Mouse (Mus musculus): ENCODE measurements around the gene Fam174a. TPM values are rescaled to one million over a fixed set of nuclear protein-coding genes. Genes with fewer than 3 reads are reported as not detected.

Fam174a gene
- polyA plus RNA-seq, 1 experiment from 2014 or later = 10.0 TPM

DNA sequence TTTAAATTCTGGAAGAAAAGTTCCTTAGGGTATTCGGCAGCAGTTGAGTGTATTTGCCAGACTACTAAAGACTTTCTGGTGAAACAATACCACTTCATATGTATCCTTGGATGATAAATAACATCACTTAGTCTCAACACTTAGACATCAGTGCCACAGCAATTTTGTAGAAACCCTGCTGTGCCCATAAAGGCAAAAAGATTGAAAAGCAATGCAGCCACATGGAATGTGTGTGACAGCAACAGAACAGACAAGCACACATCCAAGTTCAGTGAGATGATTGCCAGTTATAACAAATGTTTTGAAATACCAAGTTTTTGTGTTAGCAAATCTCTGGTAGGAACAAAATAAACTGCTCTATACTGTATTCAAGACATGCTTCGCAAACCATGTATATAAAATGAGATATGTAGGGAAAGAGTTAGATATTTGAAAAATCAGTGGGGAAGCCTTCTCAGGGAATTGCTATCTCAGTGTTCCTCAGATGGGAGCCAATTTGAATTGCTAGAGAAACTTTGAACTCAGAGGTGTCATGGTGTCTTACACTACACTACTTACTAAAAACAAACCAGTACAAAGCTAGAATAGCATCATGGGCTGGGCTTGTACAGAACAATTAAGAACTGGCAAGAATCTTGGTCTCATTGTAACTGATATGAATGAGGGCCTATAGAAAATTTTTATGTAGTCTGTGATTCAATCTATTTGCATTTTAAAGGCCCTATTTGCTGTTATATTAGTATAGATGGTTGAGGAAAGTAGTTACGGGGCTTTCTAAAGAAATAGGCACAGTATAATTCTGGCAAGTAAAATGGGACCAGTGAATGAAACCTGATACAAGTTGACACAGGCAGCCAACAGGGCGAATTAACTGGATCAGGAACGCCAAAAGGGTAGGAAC, 30.4 kb downstream of the Fam174a start:
- WGBS (ENCODE audit: insufficient replicate concordance) = 72% methylated on average over 5 of the region's 5 CpGs
- H3K4me3 ChIP-seq = no peak overlapping the region

DNA sequence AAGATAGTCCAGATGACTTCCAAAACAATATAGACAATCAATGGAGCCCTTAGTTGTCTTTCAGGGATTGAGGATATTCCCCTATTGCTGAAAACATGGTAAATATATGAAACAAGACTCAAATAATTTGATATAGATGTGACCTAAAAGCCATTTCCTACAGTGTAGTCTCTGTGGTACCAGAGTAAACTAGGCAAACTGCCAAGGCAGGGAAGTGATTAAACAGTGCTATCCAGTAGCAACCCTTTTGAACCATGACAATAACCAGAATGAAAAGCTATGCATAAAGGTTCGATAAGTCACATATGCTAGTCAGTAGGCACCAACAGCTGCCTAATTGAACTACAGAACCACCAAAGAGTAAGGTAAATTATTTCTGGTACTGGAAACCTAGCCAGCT, 40.7 kb downstream of the Fam174a start:
- H3K4me3 ChIP-seq = no peak overlapping the region
- 59% methylated on average over 1 of the region's 1 CpGs for WGBS (ENCODE audit: insufficient replicate concordance)
- no peaks in the 10 kb centered on the region for H3K9me3 ChIP-seq (replicated peaks)
- no peaks in the 10 kb centered on the region for H3K27me3 ChIP-seq (replicated peaks)
- no peaks in the 10 kb centered on the region for H3K36me3 ChIP-seq
- no peak overlapping the region for H3K9ac ChIP-seq
- H3K4me2 ChIP-seq = no peak overlapping the region
- no peak for ATAC-seq
- no peaks in the 10 kb centered on the region for H3K4me1 ChIP-seq
- H3K27ac ChIP-seq = no peak overlapping the region

More for the DNA sequence above, 30.4 kb downstream of the Fam174a start:
- no peak for ATAC-seq
- H3K4me1 ChIP-seq = no peaks in the 10 kb centered on the region
- H3K4me2 ChIP-seq = no peak overlapping the region
- H3K36me3 ChIP-seq = no peaks in the 10 kb centered on the region
- H3K27ac ChIP-seq = no peak overlapping the region
- no peak overlapping the region for H3K9ac ChIP-seq
- H3K9me3 ChIP-seq (replicated peaks) = no peaks in the 10 kb centered on the region
- H3K27me3 ChIP-seq (replicated peaks) = no peaks in the 10 kb centered on the region

DNA sequence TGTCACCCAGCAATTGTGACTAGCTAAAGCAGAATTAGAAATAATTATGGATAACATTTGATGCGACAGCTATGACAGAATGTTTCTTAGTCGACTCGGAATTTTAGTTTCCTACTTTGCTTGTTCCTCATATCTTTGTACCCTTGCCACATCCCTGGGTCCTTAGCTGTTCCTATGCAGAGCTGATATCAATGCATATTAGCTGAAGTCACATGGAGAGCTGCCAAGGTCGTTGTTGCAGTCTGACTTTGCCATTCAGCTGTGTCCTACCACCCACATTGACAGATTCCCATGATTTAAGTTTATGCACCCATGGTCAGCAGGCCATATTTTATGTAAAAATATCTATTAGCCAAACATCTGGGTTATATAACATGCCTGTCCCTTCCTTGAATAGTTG, 43.5 kb downstream of the Fam174a start:
- no peak overlapping the region for H3K4me2 ChIP-seq
- no peaks in the 10 kb centered on the region for H3K36me3 ChIP-seq
- H3K27me3 ChIP-seq (replicated peaks) = no peaks in the 10 kb centered on the region
- no peak overlapping the region for H3K4me3 ChIP-seq
- no peaks in the 10 kb centered on the region for H3K4me1 ChIP-seq
- H3K27ac ChIP-seq = no peak overlapping the region
- H3K9me3 ChIP-seq (replicated peaks) = no peaks in the 10 kb centered on the region
- 57% methylated on average over 4 of the region's 4 CpGs for WGBS (ENCODE audit: insufficient replicate concordance)
- no peak for ATAC-seq
- H3K9ac ChIP-seq = no peak overlapping the region

DNA sequence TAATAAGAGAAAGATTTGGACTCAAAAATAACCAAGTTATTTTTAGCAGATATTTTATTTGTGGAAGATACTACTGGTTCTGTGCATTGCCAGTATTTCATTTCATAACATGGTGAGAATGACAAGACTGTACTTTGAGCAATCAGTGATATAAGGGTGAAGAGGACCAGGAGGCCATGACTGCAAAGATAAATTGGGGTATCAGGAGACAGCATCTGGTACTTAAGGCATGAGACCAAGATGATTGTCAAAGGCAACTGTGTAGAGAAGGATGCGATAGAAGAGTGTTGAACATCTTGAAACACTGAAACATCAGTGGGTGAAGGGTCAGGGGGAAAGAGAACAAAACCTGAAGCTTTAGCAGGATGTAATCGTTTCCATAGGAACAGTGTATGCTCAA, 50.3 kb downstream of the Fam174a start:
- no peaks in the 10 kb centered on the region for H3K36me3 ChIP-seq
- H3K9ac ChIP-seq = no peak overlapping the region
- no peak for ATAC-seq
- no peaks in the 10 kb centered on the region for H3K4me1 ChIP-seq
- H3K27ac ChIP-seq = no peak overlapping the region
- WGBS (ENCODE audit: insufficient replicate concordance) = 61% methylated on average over 2 of the region's 2 CpGs
- H3K4me3 ChIP-seq = no peak overlapping the region
- no peak overlapping the region for H3K4me2 ChIP-seq
- H3K9me3 ChIP-seq (replicated peaks) = no peaks in the 10 kb centered on the region
- no peaks in the 10 kb centered on the region for H3K27me3 ChIP-seq (replicated peaks)

DNA sequence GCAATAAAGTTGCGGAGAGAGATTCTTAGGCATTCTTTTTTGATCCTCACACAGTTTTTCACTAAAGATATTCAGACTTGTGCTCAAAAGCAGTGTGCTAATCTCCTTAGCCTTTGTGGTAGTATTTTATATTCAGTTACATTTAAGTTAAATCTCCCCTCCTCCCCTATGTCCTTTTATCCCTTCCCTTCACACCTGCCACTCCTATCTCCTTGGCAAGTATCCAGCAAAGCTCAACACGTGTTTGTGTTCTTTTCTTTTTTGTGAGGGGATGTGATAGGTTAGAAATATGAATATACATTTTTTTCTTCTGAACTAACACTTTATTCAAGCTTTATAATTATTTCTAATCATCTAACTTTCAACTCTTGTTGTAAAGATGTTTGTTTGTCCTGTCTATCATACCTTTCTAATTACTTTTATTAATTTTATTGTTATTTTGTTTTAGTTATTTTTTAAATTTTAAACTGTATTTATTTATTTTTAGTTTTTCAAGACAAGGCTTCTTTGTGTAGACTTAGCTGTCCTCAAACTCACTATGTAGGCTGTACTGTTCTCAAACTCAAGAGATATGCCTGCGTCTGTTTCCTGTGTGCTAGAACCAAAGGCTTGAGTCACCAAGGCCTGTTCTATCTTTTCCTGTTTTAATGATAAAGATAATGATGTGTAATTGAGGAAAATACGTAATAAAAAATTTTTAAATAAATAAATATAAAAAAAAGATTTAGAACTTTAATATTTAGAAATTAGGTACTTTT, 53.4 kb downstream of the Fam174a start:
- H3K9me3 ChIP-seq (replicated peaks) = no peaks in the 10 kb centered on the region
- no peaks in the 10 kb centered on the region for H3K27me3 ChIP-seq (replicated peaks)
- ATAC-seq = no peak
- H3K4me2 ChIP-seq = no peak overlapping the region
- no peak overlapping the region for H3K9ac ChIP-seq
- H3K36me3 ChIP-seq = no peaks in the 10 kb centered on the region
- no peak overlapping the region for H3K27ac ChIP-seq
- H3K4me1 ChIP-seq = no peaks in the 10 kb centered on the region
- H3K4me3 ChIP-seq = no peak overlapping the region
- 61% methylated on average over 4 of the region's 4 CpGs for WGBS (ENCODE audit: insufficient replicate concordance)

DNA sequence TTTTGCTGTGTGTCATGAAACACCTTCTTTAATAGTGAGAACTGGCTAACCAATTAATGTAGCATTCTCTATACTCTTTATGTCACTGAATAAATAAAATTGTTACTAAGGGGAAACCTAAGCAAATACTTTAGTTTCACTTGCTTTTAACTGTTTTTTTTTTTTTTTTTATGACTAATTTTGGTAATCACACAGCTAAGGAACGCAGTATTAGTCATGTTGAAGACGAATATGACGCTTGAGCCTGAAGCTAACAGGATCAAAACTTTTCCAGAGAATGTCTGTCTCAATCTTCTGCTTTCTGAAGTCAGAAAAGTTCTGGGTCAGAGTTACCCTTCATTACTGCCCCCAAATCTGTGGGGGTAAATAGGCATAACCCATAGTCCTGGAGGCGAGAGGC, 54.3 kb downstream of the Fam174a start:
- no peak overlapping the region for H3K27ac ChIP-seq
- no peak for ATAC-seq
- 73% methylated on average over 4 of the region's 4 CpGs for WGBS (ENCODE audit: insufficient replicate concordance)

DNA sequence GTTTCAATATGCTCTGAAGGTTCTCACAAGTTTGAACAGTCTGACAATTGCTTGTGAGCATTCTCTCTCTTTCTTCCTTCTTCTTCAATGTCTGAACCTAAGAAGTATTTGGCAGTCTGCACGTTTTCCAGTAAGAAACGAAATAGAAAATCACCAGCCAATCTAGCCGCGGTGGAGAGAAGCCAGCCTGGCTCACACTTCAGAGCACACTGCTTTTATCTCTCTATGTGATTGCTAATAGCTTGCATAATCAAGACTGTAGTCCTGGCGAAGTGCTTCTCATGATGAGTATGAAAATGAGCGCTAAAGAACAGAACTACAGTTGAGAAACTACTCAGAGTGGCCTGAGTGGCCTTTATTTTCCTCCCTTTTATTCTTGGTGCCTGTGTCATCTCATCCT, 62.0 kb downstream of the Fam174a start:
- H3K9ac ChIP-seq = no peak overlapping the region
- no peaks in the 10 kb centered on the region for H3K9me3 ChIP-seq (replicated peaks)
- H3K36me3 ChIP-seq = no peaks in the 10 kb centered on the region
- H3K4me2 ChIP-seq = no peak overlapping the region
- no peak for ATAC-seq
- WGBS (ENCODE audit: insufficient replicate concordance) = 59% methylated on average over 6 of the region's 6 CpGs
- no peak overlapping the region for H3K27ac ChIP-seq
- H3K27me3 ChIP-seq (replicated peaks) = no peaks in the 10 kb centered on the region
- H3K4me1 ChIP-seq = no peaks in the 10 kb centered on the region
- no peak overlapping the region for H3K4me3 ChIP-seq

More for the DNA sequence above, 54.3 kb downstream of the Fam174a start:
- Histone ChIP-seq H3K4me1 (no peaks in the 10 kb centered on the region), H3K4me3 (no peak overlapping the region), H3K4me2 (no peak overlapping the region), H3K9me3 (replicated peaks) (no peaks in the 10 kb centered on the region), H3K9ac (no peak overlapping the region), H3K36me3 (no peaks in the 10 kb centered on the region), H3K27me3 (replicated peaks) (no peaks in the 10 kb centered on the region)

DNA sequence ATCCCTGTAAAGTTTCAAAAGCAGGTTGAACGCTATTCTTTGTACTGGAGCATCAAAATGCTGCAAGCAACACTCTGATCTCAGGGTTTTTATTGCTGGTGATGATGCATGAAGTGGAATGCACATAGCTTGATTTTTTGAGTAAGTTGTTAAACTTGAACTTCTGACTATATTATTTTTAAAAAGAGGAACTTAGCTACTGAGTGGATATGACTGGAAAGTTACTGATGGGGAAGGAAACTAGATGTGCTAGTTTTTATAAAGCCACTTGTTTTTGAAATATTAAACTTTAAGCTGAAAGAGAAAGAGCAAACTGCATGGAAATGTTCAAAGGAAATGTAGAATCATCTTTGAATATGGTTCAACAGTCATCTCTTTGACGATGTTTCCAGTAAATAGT, 67.6 kb downstream of the Fam174a start:
- Histone ChIP-seq H3K27me3 (replicated peaks) (no peaks in the 10 kb centered on the region), H3K9me3 (replicated peaks) (no peaks in the 10 kb centered on the region), H3K4me3 (no peak overlapping the region), H3K4me2 (no peak overlapping the region), H3K27ac (no peak overlapping the region), H3K36me3 (no peaks in the 10 kb centered on the region), H3K4me1 (no peaks in the 10 kb centered on the region), H3K9ac (no peak overlapping the region)
- no peak for ATAC-seq
- WGBS (ENCODE audit: insufficient replicate concordance) = 61% methylated on average over 2 of the region's 2 CpGs

Measured in liver, embryonic 12.5 days (tissue).